Mouse (Mus musculus): ENCODE data around the gene Slc31a2.

Slc31a2 gene

DNA sequence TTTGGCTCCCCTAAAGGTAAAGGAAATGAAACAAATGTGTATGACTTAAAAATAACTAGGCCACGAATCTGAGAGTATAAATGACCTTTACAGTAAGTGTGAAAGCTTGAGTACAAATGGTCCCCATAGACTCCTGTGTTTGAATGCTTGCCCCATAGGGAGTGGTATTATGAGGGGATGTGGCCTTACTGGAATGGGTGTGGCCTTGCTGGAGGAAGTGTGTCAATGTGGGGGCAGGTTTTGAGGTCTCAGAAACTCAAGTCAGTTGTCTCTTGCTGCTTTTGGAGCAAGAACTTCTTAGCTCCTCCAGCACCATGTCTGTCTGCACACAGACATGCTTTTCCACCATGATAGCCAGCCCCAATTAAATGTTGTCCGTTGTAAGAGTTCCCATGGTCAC, 54.1 kb downstream of the Slc31a2 start:
- DNase-seq (ENCODE audit: low spot score), result no peak

DNA sequence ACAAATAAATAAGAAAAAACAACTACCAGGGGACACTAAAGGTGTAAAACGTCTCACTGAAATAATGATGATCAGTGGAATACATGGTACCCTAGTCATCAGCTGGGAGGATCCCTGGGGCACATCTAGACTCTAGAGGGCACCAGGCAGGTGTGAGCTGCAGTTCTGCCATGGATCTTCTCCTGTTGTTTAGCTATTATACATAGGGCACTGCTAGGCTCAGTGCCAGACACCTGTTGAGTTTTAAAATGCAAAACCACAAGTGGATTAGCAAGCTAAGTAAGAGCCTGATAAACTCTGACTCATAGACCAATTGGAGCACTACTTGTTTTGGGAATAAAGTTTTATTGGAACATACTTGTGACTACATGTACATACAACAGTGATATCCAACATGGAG, 55.9 kb downstream of the Slc31a2 start:
- DNase-seq (ENCODE audit: low spot score), result no peak

DNA sequence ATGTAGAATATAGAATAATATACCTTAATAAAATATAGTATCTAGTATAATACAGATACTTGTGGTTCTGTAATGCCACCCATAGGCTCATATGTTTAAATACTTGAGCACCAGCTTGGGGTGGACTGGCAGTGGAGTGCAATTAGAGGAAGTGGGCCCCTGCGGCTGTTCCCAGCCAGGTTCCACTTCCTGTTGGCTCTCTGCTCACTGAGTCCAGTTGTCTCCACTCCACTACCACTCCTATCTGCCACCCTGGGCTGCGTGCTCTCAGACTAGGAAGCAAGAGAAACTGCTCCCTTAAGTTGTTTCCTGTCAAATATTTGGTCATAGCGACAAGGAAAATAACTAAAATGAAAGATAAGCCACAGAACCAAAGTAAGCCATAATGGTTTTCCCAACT, 60.3 kb downstream of the Slc31a2 start:
- no peak for DNase-seq (ENCODE audit: low spot score)

DNA sequence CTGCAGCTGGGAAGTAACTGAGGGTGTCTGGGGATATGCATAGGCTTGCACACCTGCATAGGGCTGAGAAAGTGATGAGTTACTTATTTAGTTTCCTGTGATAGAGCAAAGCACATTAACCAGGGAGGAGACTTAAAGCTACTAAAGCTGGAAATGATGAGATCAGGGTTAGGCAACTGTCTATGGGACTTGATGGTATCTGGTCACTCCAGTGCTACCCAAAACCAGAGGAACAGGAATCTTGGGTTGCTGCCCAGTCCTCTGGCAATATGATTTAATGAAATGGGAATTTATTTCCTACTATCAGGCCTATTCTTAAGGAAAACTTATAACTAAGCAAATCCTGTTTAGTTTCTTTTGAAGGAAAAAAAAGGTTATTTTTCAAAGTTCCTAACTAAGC, 63.7 kb downstream of the Slc31a2 start:
- DNase-seq (ENCODE audit: low spot score), result no peak

DNA sequence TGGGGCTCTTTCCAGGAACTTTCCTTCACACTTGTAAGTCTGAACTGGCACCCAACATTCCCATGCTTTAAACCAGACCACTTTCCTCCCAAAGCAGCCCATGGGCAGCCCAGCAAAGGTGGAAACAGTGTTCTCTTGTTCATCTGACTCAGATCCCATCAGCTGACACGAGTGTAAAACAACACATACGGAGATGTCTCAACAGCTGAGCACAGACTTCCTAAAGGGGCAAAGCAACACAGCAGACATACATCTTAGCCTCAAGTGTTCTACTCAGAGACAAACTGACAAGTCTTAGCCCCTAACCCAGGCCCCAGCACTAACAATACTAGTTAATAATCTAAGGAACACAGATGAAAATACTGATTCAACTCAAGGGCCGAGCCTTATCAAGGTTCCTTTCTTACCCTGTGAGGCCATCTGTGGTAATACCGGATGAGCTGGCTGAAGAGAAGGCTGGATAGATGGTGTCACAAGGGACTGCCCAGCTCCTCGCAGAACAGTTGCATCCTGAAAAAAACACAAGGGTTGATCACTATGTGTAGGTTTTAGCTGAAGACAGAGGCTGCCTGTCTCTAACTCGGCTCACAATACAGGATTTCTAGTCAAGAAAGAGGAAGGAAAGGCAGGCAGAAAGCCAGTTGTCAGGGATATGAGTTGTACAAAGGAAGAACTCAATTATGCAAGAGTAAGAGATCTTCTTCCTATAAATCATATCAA, 66.7 kb downstream of the Slc31a2 start:
- DNase-seq (ENCODE audit: low spot score), result no peak

DNA sequence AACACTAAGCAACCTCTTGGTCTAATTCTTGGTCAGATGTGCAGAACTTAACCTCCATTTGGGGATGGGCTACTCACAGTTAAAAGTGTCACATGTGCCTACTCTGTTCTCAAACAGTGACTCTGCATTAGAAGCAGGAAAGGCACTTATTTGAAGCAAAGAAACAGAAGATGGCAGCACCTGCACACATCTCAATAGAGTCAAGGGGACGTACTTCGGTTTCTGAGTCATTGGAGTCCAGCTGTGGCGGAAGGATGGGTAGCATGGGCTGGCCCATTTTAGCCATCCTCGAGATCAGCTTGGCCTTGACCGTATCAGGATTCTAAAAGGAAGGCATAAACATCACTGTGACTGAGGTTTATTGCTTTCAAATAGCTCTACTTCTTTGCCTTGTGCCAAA, 69.6 kb downstream of the Slc31a2 start:
- DNase-seq (ENCODE audit: low spot score), result no peak

DNA sequence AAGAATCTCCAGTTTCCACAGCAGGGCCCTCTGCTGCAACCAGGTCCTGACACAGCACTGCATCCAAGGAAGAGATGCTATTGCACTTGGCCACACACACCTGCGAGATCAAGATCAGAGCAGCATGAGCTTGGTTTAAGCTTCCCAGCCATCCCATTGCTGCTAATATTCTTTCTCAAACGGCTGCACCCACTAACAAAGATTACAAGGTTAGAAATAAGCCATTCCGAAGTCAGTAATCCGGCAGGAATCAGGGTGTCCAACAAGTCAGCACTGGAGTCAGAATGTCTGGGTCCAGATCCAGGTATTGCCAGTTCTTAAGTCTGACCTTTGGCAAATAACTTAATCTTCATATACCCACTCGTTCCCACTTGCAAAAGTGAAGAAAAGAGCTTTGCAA, 76.2 kb downstream of the Slc31a2 start:
- DNase-seq (ENCODE audit: low spot score), result no peak

DNA sequence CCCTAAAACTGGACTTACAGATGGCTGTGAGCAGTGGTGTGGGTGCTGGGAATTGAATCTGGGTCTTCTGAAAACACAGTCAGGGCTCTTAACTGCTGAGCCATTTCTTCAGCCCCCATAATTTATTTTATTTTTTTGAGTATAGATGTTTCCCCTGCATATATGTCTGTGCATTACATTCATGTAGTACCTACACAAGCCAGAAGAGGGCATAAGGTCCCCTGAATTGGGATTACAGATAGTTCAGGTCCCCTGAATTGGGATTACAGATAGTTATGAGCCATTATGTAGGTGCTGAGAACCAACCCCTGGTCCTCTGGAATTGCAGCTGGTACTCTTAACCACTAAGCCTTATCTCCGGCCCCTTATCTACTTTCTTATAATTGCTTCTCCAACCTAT, 81.6 kb downstream of the Slc31a2 start:
- no peak for DNase-seq (ENCODE audit: low spot score)

DNA sequence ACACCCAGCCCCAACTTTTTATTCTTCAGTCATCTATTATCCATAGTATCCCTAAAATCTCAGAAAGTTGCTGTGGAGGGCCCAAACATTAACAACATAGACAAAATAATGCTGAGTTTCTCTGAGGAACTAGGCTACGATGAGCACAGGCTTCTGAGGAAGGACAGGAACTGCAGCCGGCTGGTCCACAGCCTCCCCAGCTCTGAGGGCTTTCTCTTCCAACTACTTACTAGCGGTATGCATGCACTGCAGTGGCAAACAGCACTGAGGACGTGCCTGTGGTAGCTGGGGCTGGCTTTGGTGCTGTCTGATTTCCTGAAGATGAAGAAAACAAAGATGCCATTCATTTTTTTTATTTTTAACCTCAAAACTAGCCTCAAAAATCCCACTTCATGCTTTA, 83.5 kb downstream of the Slc31a2 start:
- no peak for DNase-seq (ENCODE audit: low spot score)

DNA sequence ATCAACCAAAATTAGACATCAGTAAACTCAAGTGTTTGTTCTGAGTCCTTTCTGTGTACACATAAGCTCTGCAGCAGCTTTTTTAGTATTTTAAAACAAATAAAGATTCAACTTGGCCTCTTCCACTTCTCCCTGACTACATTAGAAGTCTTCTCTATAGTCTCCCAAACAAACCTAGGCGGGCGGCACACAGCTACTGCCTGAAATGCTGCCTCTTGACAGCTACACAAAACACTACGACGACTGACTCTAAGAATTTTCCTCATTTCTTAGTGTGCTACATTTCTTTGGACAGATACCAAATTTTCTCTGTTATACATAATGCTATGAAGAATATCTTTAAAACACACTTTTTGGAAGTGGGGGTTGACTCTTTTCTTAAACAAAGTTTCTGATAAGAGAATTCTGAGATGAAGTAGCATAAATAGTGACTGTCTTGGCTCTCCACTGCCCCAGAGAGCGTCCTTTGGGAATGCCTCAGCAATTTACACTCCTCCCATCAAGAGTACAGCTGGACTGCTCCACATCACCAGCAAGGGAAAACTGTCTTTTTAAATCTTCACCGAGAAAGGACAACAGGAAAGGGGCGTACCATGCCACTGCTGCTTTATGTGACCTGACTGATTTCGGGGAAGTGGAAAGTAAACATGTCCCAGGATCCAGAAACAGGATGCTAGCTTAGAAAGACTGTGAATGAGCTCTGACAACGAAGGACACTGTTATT, 85.4 kb downstream of the Slc31a2 start:
- no peak for DNase-seq (ENCODE audit: low spot score)
